Mouse (Mus musculus) right cerebral cortex, postnatal 36 days (tissue): ENCODE results near the gene Sos1.
"Not testable (repeated sequence)": the region's sequence is repeated elsewhere in the genome, so short reads cannot be mapped to it uniquely, and the experiment has no call there.

Experiments
- DNase-seq, 2 experiments: peaks; one replicate each; pipeline ENCODE4 v3.0.0; 2022; ENCODE audit warnings: low spot score in 2 of 2, mixed read lengths in 1 of 2

The Sos1 gene

GRCm38 (mm10) chr17:80493891-80494290 lies 13.6 kb upstream of the Sos1 start:
- DNase-seq = no peak

GRCm38 (mm10) chr17:80492811-80493210 lies 12.6 kb upstream of the Sos1 start:
- DNase-seq = no peak

GRCm38 (mm10) chr17:80492274-80492673 lies 12.0 kb upstream of the Sos1 start:
- no peak for DNase-seq

- DNase-seq = no peak
Observed at GRCm38 (mm10) chr17:80490166-80490565, 9.9 kb upstream of the Sos1 start.

GRCm38 (mm10) chr17:80488918-80489317 lies 8.7 kb upstream of the Sos1 start:
- no peak for DNase-seq

- DNase-seq = no peak
Observed at GRCm38 (mm10) chr17:80485160-80485559, 4.9 kb upstream of the Sos1 start.

GRCm38 (mm10) chr17:80480855-80481224 lies 587 bp upstream of the Sos1 start:
- no peak for DNase-seq

- DNase-seq = peak; percentile 49 to 54
Observed at GRCm38 (mm10) chr17:80479295-80480030, 790 bp downstream of the Sos1 start.

GRCm38 (mm10) chr17:80477679-80478078 lies 2.6 kb downstream of the Sos1 start:
- no peak for DNase-seq

GRCm38 (mm10) chr17:80476496-80476895 lies 3.8 kb downstream of the Sos1 start:
- no peak for DNase-seq

GRCm38 (mm10) chr17:80471056-80471802 lies 9.0 kb downstream of the Sos1 start:
- DNase-seq = no peak

- not testable (repeated sequence) for DNase-seq
Observed at GRCm38 (mm10) chr17:80468417-80468894, 11.8 kb downstream of the Sos1 start.

- no peak for DNase-seq
Observed at GRCm38 (mm10) chr17:80460258-80460657, 20.0 kb downstream of the Sos1 start.

GRCm38 (mm10) chr17:80455648-80456047 lies 24.6 kb downstream of the Sos1 start:
- DNase-seq = no peak

GRCm38 (mm10) chr17:80450426-80451030 lies 29.7 kb downstream of the Sos1 start:
- no peak for DNase-seq

- no peak for DNase-seq
Observed at GRCm38 (mm10) chr17:80446470-80446869, 33.8 kb downstream of the Sos1 start.

GRCm38 (mm10) chr17:80445433-80445832 lies 34.8 kb downstream of the Sos1 start:
- DNase-seq = no peak

- no peak for DNase-seq
Observed at GRCm38 (mm10) chr17:80435680-80436079, 44.6 kb downstream of the Sos1 start.

- no peak for DNase-seq
Observed at GRCm38 (mm10) chr17:80434430-80434829, 45.8 kb downstream of the Sos1 start.

- no peak for DNase-seq
Observed at GRCm38 (mm10) chr17:80431997-80432396, 48.3 kb downstream of the Sos1 start.

- no peak for DNase-seq
Observed at GRCm38 (mm10) chr17:80427966-80428365, 52.3 kb downstream of the Sos1 start.

- peak in 1 of 2 experiments; percentile 70 for DNase-seq
Observed at GRCm38 (mm10) chr17:80426901-80427300, 53.4 kb downstream of the Sos1 start.

- peak; percentile 13 to 25 for DNase-seq
Observed at GRCm38 (mm10) chr17:80426171-80426570, 54.1 kb downstream of the Sos1 start.
